Mouse (Mus musculus) forebrain, embryonic 13.5 days (tissue): ENCODE measurements around the gene Npr2. TPM values are rescaled to one million over a fixed set of nuclear protein-coding genes. Genes with fewer than 3 reads are reported as not detected.

Experiments used
- ATAC-seq: fragments of 200-750 bp; cut with Nextera tagmentation; 2 replicates; pipeline ENCODE4 v1.8.0; 2017
- H3K27ac ChIP-seq: fragments of 300-500 bp; sonication (generic); 2 replicates; pipeline ENCODE4 v1.5.1; 2015; ENCODE audit warnings: inconsistent platforms, mild to moderate bottlenecking, moderate library complexity
- H3K27me3 ChIP-seq: fragments of 300-500 bp; sonication (generic); 2 replicates; pipeline ENCODE4 v1.6.1; 2015; ENCODE audit warnings: mild to moderate bottlenecking, inconsistent platforms
- H3K36me3 ChIP-seq: fragments of 300-500 bp; sonication (generic); 2 replicates; pipeline ENCODE4 v1.6.1; 2015; ENCODE audit warnings: mild to moderate bottlenecking, inconsistent platforms; ENCODE audit not compliant: poor library complexity, severe bottlenecking
- H3K4me1 ChIP-seq: fragments of 300-500 bp; sonication (generic); 2 replicates; pipeline ENCODE4 v1.6.1; 2015; ENCODE audit warnings: inconsistent platforms
- H3K4me2 ChIP-seq: fragments of 300-500 bp; sonication (generic); 2 replicates; pipeline ENCODE4 v1.6.1; 2015; ENCODE audit warnings: inconsistent platforms, mild to moderate bottlenecking, moderate library complexity
- H3K4me3 ChIP-seq: fragments of 300-500 bp; sonication (generic); 2 replicates; pipeline ENCODE4 v1.5.1; 2015; ENCODE audit warnings: mild to moderate bottlenecking, inconsistent platforms
- H3K9ac ChIP-seq: fragments of 300-500 bp; sonication (generic); 2 replicates; pipeline ENCODE4 v1.6.1; 2015; ENCODE audit warnings: mild to moderate bottlenecking, inconsistent platforms
- H3K9me3 ChIP-seq: fragments of 300-500 bp; sonication (generic); replicated peaks from 2 replicates; pipeline ENCODE4 v1.6.1; 2016; ENCODE audit warnings: inconsistent platforms
- WGBS: fragments of 180-500 bp; shearing (Covaris S2); methylation state at CpG from one replicate; pipeline ENCODE4 v1.1.7; 2015; 5-methylcytosine and 5-hydroxymethylcytosine counted together
- polyA plus RNA-seq: library from polyadenylated mRNA; unstranded; fragments of >200 nt; fragmentation: Nextera tagmentation; extraction: Ambion mirVana; gene quantifications from 2 replicates; pipeline ENCODE4 v1.2.1, GENCODE M21; 2015

Gene Npr2
- polyA plus RNA-seq, 1 experiment from 2014 or later: 9.1 TPM

- Histone ChIP-seq H3K9me3 (no peaks in the 10 kb centered on the region), H3K4me1 (peaks cover 35% of the 10 kb centered on the region), H3K4me2 (peak overlapping the region; percentile 87), H3K9ac (peak overlapping the region; percentile 96), H3K27ac (peak overlapping the region; percentile 76), H3K4me3 (peak overlapping the region; percentile 68), H3K27me3 (peaks cover 4% of the 10 kb centered on the region; the same call in 1 of the 2 replicates), H3K36me3 (no peaks in the 10 kb centered on the region)
- no peak; the same call in 1 of the 2 replicates for ATAC-seq
- WGBS: 47% methylated on average over 42 of the region's 42 CpGs
Measured at GRCm38 (mm10) chr4:43631956-43632920, 503 bp downstream of the Npr2 start.

DNA sequence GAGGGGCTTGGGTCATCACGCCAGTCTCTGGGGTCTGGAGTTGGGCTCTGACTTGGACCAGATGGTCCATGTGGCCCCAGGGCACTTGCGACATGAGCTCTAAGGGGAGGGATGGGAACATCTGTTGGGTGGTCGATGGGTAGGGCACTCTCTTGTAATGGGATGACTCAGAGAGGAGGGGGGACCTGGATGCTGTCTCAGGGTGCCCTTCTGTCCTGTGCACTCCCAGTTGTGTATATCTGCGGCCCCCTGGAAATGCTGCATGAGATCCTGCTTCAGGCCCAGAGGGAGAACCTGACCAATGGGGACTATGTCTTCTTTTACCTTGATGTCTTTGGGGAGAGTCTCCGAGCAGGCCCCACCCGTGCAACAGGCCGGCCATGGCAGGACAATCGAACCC, 1.6 kb downstream of the Npr2 start:
- no peak for ATAC-seq
- no peak overlapping the region for H3K27ac ChIP-seq

DNA sequence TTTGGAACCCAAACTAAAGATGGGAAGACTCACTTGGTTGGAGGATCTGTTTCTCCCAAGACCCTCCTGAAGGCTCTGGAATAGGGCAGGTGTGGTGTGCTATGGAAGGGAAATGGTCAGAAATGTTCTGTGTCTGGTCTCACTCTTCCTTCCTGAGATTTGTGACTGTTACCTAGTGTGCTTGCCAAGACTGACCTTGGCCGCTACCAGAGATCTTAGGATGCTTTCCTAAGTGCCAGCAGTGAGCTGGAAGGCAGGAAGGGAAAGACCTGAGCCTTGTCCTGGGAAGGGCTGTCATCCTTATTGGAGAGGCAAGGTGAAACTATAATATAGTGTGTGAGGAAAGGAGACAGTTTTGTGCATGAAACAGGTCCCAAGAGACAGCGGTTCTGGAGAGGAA, 2.0 kb downstream of the Npr2 start:
- H3K27ac ChIP-seq: no peak overlapping the region
- no peak overlapping the region for H3K9ac ChIP-seq
- no peaks in the 10 kb centered on the region for H3K36me3 ChIP-seq
- peaks cover 4% of the 10 kb centered on the region; the same call in 1 of the 2 replicates for H3K27me3 ChIP-seq
- H3K4me3 ChIP-seq: no peak overlapping the region
- no peak for ATAC-seq
- H3K9me3 ChIP-seq: no peaks in the 10 kb centered on the region
- H3K4me2 ChIP-seq: peak overlapping the region; percentile 87; the same call in 1 of the 2 replicates
- peaks cover 35% of the 10 kb centered on the region for H3K4me1 ChIP-seq
- 90% methylated on average over 2 of the region's 2 CpGs for WGBS

More for the DNA sequence above, 1.6 kb downstream of the Npr2 start:
- Histone ChIP-seq H3K9me3 (no peaks in the 10 kb centered on the region), H3K27me3 (peaks cover 4% of the 10 kb centered on the region; the same call in 1 of the 2 replicates), H3K4me1 (peaks cover 35% of the 10 kb centered on the region), H3K4me2 (peak overlapping the region; percentile 87), H3K9ac (no peak overlapping the region), H3K36me3 (no peaks in the 10 kb centered on the region), H3K4me3 (no peak overlapping the region)
- 85% methylated on average over 8 of the region's 8 CpGs for WGBS

DNA sequence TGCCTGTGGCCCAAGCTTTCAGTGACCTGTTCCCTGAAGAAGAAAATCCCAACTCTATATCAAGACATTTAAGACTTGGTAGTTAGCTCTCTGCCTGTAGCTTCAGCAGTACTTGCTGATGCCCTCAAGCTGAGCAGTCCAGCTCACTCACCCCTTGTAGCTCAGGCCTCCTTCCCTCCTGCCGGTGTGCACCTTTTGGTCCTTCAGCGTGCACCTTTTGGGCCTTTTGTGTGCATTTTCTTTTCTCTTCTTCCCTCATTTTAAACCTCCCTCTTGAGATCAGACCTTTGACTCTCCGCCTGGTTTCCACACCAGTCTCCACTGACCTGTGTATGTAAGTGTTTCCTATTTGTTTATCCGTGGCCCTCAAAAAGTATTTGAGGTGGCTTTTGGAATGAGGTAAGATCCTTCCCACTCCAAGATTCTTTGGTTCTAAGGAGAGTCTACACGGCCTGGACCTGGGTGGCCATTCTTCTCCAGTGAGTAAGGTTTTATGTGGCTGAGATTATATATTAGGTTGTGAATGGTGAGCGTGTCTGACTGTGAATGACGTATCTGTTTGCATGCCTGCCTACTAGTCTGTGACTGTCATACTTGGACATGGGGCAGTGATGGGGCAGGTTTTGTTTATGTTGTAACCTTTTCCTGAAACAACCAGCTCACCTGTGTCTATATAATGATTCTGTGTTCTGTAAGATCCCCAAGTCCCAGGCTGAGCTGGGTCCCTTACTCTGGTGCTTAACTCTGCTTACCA, 3.1 kb downstream of the Npr2 start:
- no peak overlapping the region for H3K4me2 ChIP-seq
- no peaks in the 10 kb centered on the region for H3K36me3 ChIP-seq
- H3K9me3 ChIP-seq: no peaks in the 10 kb centered on the region
- WGBS: 84% methylated on average over 7 of the region's 7 CpGs
- peaks cover 4% of the 10 kb centered on the region; the same call in 1 of the 2 replicates for H3K27me3 ChIP-seq
- peaks cover 34% of the 10 kb centered on the region for H3K4me1 ChIP-seq
- H3K9ac ChIP-seq: no peak overlapping the region
- ATAC-seq: no peak
- no peak overlapping the region for H3K4me3 ChIP-seq
- no peak overlapping the region for H3K27ac ChIP-seq

DNA sequence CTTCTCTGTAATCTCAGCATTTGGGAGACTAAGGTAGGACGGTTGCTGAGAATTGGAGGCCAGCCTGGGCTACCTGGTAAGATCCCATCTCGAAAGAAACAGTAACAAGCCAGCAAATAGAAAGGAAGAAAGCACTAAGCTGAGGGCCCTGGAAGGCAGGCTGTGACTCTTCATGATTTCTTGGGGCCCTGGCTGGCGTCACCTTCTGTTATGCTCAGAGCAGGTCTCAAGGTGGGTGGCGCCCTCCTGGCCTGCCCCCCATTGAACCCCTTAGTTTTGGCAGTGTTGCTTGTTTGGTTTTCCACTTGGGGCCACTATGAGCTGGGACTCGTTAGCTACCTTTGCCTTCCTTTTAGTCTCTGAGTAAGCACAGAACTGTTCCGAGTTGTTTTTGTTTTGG, 5.0 kb downstream of the Npr2 start:
- WGBS: 57% methylated on average over 6 of the region's 6 CpGs
- no peak for ATAC-seq
- Histone ChIP-seq H3K27ac (no peak overlapping the region), H3K4me3 (no peak overlapping the region), H3K9me3 (no peaks in the 10 kb centered on the region), H3K9ac (no peak overlapping the region), H3K27me3 (peaks cover 4% of the 10 kb centered on the region; the same call in 1 of the 2 replicates), H3K36me3 (no peaks in the 10 kb centered on the region), H3K4me1 (peaks cover 22% of the 10 kb centered on the region), H3K4me2 (no peak overlapping the region)

DNA sequence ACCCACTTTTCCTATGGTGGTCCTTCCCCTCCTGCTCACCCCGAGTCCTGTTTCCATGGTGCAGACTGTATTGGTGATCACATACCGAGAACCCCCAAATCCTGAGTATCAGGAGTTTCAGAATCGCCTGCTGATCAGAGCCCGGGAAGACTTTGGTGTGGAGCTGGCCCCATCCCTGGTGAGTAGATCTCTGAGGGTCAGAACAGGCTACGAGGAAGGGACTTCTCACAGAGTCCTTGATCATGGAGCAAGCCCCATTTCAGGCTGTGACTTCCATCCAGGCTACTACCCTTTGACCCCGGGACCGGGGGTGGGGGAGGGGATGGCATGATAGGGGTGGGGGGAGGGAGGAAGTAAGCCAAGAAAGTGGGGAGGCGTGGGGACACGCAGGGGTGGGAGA, 8.3 kb downstream of the Npr2 start:
- ATAC-seq: no peak
- Histone ChIP-seq H3K4me3 (no peak overlapping the region), H3K9ac (no peak overlapping the region), H3K4me1 (no peaks in the 10 kb centered on the region), H3K27ac (no peak overlapping the region), H3K4me2 (no peak overlapping the region), H3K27me3 (no peaks in the 10 kb centered on the region), H3K9me3 (no peaks in the 10 kb centered on the region), H3K36me3 (peaks cover 13% of the 10 kb centered on the region; the same call in 1 of the 2 replicates)
- WGBS: 83% methylated on average over 9 of the region's 9 CpGs

GRCm38 (mm10) chr4:43640491-43640890, 8.8 kb downstream of the Npr2 start:
- no peak for ATAC-seq
- peaks cover 13% of the 10 kb centered on the region; the same call in 1 of the 2 replicates for H3K36me3 ChIP-seq
- no peak overlapping the region for H3K4me3 ChIP-seq
- H3K9me3 ChIP-seq: no peaks in the 10 kb centered on the region
- 82% methylated on average over 6 of the region's 6 CpGs for WGBS
- no peaks in the 10 kb centered on the region for H3K4me1 ChIP-seq
- no peaks in the 10 kb centered on the region for H3K27me3 ChIP-seq
- no peak overlapping the region for H3K9ac ChIP-seq
- H3K4me2 ChIP-seq: no peak overlapping the region
- no peak overlapping the region for H3K27ac ChIP-seq

DNA sequence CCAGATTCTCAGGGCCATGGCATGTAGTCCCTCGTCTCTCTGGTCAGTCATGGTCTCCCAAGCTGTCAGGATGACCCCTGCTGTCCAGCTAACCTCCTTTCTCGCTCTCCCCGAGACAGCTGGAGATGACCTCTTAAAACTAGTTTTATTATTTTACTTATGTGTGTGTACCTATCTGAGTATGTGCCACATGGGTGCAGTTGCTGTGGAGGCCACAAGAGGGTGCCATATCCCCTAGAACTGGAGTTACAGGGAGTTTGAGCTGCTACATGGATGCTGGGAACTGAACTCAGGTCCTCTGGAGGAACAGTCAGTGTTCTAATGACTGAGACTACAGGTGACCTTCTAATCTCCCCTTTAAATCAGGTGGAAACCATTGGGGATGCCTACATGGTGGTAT, 18.0 kb downstream of the Npr2 start:
- no peak for ATAC-seq
- 99% methylated on average over 3 of the region's 3 CpGs for WGBS

DNA sequence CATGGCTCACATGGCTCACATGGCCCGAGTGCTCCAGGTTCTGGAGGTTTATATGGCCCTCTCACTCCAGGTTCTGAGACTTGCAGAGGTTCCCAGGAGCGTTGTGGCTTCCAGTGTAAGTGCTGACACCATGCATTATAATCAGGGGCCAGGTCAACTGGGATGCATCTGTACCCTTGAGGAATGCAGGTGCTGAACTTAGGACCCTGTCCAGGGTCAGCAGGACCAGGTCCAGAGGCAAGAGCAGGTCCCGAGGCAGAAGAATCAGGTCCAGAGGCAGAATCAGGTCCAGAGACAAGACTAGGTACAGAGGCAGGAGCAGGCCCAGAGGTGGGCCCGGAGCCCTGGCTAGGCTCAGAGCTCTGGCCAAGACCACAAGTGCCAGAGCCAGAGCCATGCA, 21.0 kb downstream of the Npr2 start:
- H3K9ac ChIP-seq: 0 out of 2 replicates have a peak overlapping the region, but pooled peaks have one; percentile 23
- peaks cover 16% of the 10 kb centered on the region for H3K4me1 ChIP-seq
- peaks cover 16% of the 10 kb centered on the region for H3K36me3 ChIP-seq
- 0 out of 2 replicates have a peak, but pooled peaks cover 8% of the 10 kb centered on the region for H3K9me3 ChIP-seq
- no peak overlapping the region for H3K27ac ChIP-seq
- 91% methylated on average over 4 of the region's 4 CpGs for WGBS
- peak overlapping the region; percentile 49 for H3K4me2 ChIP-seq
- H3K4me3 ChIP-seq: peak overlapping the region; percentile 29
- H3K27me3 ChIP-seq: no peaks in the 10 kb centered on the region
- ATAC-seq: no peak

More for the DNA sequence above, 18.0 kb downstream of the Npr2 start:
- H3K4me1 ChIP-seq: peaks cover 10% of the 10 kb centered on the region; the same call in 1 of the 2 replicates
- H3K4me2 ChIP-seq: no peak overlapping the region
- H3K9ac ChIP-seq: no peak overlapping the region
- H3K27me3 ChIP-seq: no peaks in the 10 kb centered on the region
- H3K27ac ChIP-seq: no peak overlapping the region
- no peak overlapping the region for H3K4me3 ChIP-seq
- H3K9me3 ChIP-seq: 0 out of 2 replicates have a peak, but pooled peaks cover 8% of the 10 kb centered on the region
- H3K36me3 ChIP-seq: peaks cover 19% of the 10 kb centered on the region

DNA sequence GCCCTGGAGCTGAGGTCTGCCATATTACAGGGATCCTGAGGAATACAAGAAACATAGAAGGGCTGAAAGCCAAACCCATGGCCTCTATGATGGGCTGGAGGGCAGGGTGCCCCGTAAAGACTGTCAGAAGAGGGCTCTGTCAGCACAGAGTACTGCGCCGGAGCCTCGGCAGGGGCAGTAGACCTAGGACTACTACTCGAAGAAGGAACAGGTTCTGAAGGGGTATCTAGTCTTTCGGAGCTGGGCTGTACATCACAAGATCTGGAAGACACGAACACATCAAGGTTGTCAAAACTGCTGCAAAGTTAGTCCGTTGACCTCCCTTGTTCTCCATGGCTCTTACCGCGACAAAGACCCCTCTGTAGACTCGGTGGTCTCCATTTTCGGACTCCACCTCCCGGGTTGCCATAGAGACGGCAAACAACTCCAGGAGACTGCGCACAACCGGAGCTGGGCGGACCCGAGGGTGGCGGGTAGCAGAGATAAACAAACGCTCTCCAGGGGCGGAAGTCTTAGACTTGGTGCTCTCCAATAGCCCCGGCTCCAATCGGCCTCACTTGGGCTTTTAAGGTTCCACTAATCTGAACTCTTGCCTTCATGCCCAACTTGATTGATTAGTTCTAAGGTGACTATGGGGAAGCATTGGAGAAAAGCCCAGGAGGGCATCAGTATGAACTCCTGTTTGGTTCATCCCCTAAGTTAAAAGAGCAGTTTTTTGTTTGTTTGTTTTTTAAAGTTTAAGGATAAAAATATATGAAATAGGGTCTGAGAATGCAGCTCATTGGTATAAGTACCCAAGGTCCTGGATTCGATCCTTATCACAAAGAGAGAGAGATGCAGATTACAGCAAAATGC, 21.7 kb downstream of the Npr2 start, which contains the start of gene Spag8:
Gene Spag8 (minus strand): TSS at position 434 of the 855 bp plus-strand sequence.
- Histone ChIP-seq H3K9ac (peak within 1 kb of the TSS; percentile 27; the same call in 1 of the 2 replicates), H3K27me3 (no peaks in the 10 kb centered on the region), H3K4me2 (peak within 1 kb of the TSS; percentile 49), H3K36me3 (peaks cover 16% of the 10 kb centered on the region), H3K27ac (no peak within 1 kb of the TSS), H3K4me1 (peaks cover 16% of the 10 kb centered on the region), H3K4me3 (peak within 1 kb of the TSS; percentile 29), H3K9me3 (0 out of 2 replicates have a peak, but pooled peaks cover 8% of the 10 kb centered on the region)
- ATAC-seq: no peak
- 16% methylated on average over 24 of the region's 24 CpGs for WGBS
